Mouse (Mus musculus): ENCODE results near the gene Harbi1. TPM values are rescaled to one million over a fixed set of nuclear protein-coding genes. Genes with fewer than 3 reads are reported as not detected.
"Not testable (repeated sequence)": the region's sequence is repeated elsewhere in the genome, so short reads cannot be mapped to it uniquely, and the experiment has no call there.

Harbi1 gene
- polyA plus RNA-seq, 1 experiment from 2014 or later = 2.3 TPM

- 92% methylated on average over 10 of the region's 10 CpGs for WGBS (ENCODE audit: missing documents)
These were observed 15.0 kb upstream of the Harbi1 start for GRCm38 (mm10) chr2:91695436-91696224.

DNA sequence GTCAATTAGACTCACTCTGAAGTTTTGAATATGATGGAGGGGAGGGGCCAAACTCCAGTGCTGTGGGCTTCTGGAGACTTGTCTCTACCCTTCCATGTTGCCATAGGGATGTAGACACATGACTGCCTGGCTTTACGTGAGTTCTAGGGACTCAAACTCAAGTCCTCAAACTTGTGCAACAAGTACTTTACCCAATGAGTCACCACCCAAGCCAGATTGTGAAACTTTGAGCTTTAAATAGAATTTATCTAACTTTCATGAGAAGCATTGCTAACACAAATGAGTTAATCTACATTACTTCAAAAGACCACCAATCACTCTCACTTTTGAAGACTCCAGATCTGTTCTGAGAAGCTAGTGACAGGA, 14.4 kb upstream of the Harbi1 start:
- WGBS (ENCODE audit: missing documents) = 0% methylated on average over 1 of the region's 1 CpGs
- Histone ChIP-seq H3K27ac (peak overlapping the region; percentile 63), H3K4me3 (ENCODE audit: inconsistent target) (no peak overlapping the region), H3K79me2 (ENCODE audit: inconsistent target) (peaks cover 31% of the 10 kb centered on the region), H3K36me3 (ENCODE audit: inconsistent target) (peaks cover 10% of the 10 kb centered on the region; the same call in 1 of the 2 replicates)

More at GRCm38 (mm10) chr2:91695436-91696224, 15.0 kb upstream of the Harbi1 start:
- H3K36me3 ChIP-seq (ENCODE audit: inconsistent target) = peaks cover 16% of the 10 kb centered on the region; the same call in 1 of the 2 replicates
- peak overlapping the region; percentile 63 for H3K27ac ChIP-seq
- H3K4me3 ChIP-seq (ENCODE audit: inconsistent target) = no peak overlapping the region
- H3K79me2 ChIP-seq (ENCODE audit: inconsistent target) = peaks cover 31% of the 10 kb centered on the region

DNA sequence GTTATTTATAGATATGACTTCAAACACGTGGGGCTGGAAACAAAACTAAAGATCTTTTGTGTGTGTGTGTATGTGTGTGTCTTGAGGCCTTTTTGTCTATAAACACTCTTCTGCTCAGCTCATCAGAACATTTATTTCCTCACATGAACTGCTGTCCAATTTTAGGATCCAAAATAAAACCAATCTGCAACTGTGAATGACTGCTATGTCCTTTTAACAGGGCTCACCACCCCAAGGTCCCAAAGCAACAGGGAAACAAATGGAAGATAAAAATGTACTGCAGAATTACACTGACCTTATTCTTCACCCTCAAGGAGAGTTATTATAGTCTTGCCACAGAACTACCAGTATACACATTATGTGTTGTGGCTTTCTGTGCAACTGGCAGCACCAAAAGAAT, 11.4 kb upstream of the Harbi1 start:
- Histone ChIP-seq H3K79me2 (ENCODE audit: inconsistent target) (peaks cover 41% of the 10 kb centered on the region), H3K27ac (peak overlapping the region; percentile 22), H3K36me3 (ENCODE audit: inconsistent target) (no peaks in the 10 kb centered on the region), H3K4me3 (ENCODE audit: inconsistent target) (no peak overlapping the region)
- WGBS (ENCODE audit: missing documents) = 43% methylated on average over 1 of the region's 1 CpGs

DNA sequence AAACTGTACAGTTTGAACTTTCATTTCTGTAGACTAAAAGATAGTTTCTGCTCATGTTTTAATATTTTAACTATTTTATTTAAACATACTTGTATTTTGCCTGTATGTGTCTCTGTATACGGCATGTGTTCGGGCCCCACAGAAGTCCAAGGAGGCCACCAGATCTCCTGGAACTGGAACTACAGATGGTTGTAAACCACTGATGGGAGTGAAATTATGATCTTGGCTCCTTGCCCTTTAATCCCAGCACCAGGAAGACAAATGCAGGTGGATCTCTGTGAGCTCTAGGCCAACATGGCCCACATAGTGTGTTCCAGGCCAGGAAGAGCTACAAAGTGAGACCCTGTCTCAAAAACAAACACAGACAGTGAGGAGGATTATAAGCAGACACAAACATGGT, 9.3 kb upstream of the Harbi1 start:
- peaks cover 63% of the 10 kb centered on the region for H3K79me2 ChIP-seq (ENCODE audit: inconsistent target)
- no peaks in the 10 kb centered on the region for H3K36me3 ChIP-seq (ENCODE audit: inconsistent target)
- WGBS (ENCODE audit: missing documents) = 100% methylated on average over 2 of the region's 2 CpGs
- H3K27ac ChIP-seq = no peak overlapping the region
- no peak overlapping the region for H3K4me3 ChIP-seq (ENCODE audit: inconsistent target)

DNA sequence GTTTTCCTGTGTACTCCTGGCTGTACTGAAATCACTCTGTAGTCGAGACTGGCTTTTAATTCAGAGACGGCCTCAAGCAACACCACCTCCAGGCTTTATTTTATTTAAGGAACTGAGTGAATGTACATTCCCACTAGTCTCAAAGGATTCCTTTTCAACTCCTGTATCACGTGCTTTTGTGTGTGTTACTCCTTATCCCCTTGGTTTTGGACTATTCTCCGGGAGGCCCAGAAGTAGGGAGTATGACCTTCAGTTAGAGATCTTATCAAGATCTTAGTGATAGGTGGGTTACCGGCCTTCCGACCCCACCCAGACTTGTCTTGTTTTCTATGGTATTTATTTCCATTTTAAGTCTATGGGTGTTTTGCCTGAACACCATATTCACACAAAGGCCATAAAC, 4.9 kb upstream of the Harbi1 start:
- 87% methylated on average over 6 of the region's 6 CpGs for WGBS (ENCODE audit: missing documents)
- Histone ChIP-seq H3K4me3 (ENCODE audit: inconsistent target) (no peak overlapping the region), H3K79me2 (ENCODE audit: inconsistent target) (peaks cover 71% of the 10 kb centered on the region), H3K27ac (no peak overlapping the region), H3K36me3 (ENCODE audit: inconsistent target) (no peaks in the 10 kb centered on the region)

GRCm38 (mm10) chr2:91706456-91706855, 4.2 kb upstream of the Harbi1 start:
- Histone ChIP-seq H3K79me2 (ENCODE audit: inconsistent target) (peaks cover 71% of the 10 kb centered on the region), H3K36me3 (ENCODE audit: inconsistent target) (no peaks in the 10 kb centered on the region), H3K4me3 (ENCODE audit: inconsistent target) (no peak overlapping the region), H3K27ac (no peak overlapping the region)

DNA sequence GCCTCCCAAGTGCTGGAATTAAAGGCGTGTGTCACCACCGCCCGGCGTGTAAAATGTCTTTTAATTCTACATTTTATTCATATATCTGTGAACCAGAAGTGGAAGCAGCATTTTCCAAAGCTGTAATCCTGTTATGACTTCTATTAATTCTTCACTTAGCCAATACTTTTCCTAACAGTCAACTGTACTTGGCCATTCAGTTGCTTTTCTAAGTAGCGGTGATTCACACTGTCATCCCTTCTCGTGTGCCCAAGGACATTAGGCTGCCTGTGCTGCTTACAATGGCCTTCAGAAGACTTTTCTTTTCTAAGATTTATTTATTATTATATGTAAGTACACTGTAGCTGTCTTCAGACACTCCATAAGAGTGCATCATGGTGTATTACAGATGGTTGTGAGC, 2.3 kb upstream of the Harbi1 start:
- H3K4me3 ChIP-seq (ENCODE audit: inconsistent target) = no peak overlapping the region
- no peaks in the 10 kb centered on the region for H3K36me3 ChIP-seq (ENCODE audit: inconsistent target)
- WGBS (ENCODE audit: missing documents) = 93% methylated on average over 3 of the region's 6 CpGs
- no peak overlapping the region for H3K27ac ChIP-seq
- H3K79me2 ChIP-seq (ENCODE audit: inconsistent target) = peaks cover 65% of the 10 kb centered on the region

- peak overlapping the region; percentile 86 for H3K4me3 ChIP-seq (ENCODE audit: inconsistent target)
- H3K27ac ChIP-seq = peak overlapping the region; percentile 90
- WGBS (ENCODE audit: missing documents) = 4% methylated on average over 8 of the region's 8 CpGs
- H3K79me2 ChIP-seq (ENCODE audit: inconsistent target) = peaks cover 39% of the 10 kb centered on the region
- H3K36me3 ChIP-seq (ENCODE audit: inconsistent target) = no peaks in the 10 kb centered on the region
These were observed 739 bp downstream of the Harbi1 start for GRCm38 (mm10) chr2:91711256-91711925.

- H3K27ac ChIP-seq = no peak overlapping the region
- 100% methylated on average over 1 of the region's 1 CpGs for WGBS (ENCODE audit: missing documents)
These were observed 4.3 kb downstream of the Harbi1 start for GRCm38 (mm10) chr2:91714921-91715320.

DNA sequence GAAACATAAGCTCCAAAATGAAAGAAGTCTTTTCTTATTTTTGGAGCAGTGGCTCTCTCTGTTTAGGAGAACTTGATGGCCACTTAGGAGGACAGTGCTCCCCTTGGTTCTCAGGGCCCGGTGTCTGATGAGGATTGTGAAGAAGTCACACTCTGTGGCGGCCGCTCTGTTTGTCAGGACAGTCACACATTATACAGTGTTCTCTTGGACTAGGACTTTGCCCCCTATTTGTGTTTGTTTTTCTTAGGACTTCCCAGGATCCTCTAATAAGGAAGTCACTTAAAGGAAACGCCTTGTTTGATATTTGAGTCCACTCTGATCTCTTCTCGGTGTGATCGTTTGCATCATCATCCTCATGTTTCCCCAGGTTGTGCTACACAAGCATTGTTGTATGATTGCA, 7.6 kb downstream of the Harbi1 start:
- 88% methylated on average over 6 of the region's 6 CpGs for WGBS (ENCODE audit: missing documents)
- Histone ChIP-seq H3K36me3 (ENCODE audit: inconsistent target) (no peaks in the 10 kb centered on the region), H3K4me3 (ENCODE audit: inconsistent target) (no peak overlapping the region), H3K27ac (no peak overlapping the region), H3K79me2 (ENCODE audit: inconsistent target) (no peaks in the 10 kb centered on the region)

More at GRCm38 (mm10) chr2:91714921-91715320, 4.3 kb downstream of the Harbi1 start:
- H3K4me3 ChIP-seq (ENCODE audit: inconsistent target) = no peak overlapping the region
- peaks cover 4% of the 10 kb centered on the region for H3K79me2 ChIP-seq (ENCODE audit: inconsistent target)
- H3K36me3 ChIP-seq (ENCODE audit: inconsistent target) = no peaks in the 10 kb centered on the region

- 88% methylated on average over 4 of the region's 4 CpGs for WGBS (ENCODE audit: missing documents)
- no peak overlapping the region for H3K27ac ChIP-seq
- no peak overlapping the region for H3K4me3 ChIP-seq (ENCODE audit: inconsistent target)
- H3K79me2 ChIP-seq (ENCODE audit: inconsistent target) = no peaks in the 10 kb centered on the region
- H3K36me3 ChIP-seq (ENCODE audit: inconsistent target) = no peaks in the 10 kb centered on the region
These were observed 12.7 kb downstream of the Harbi1 start for GRCm38 (mm10) chr2:91723382-91723781.

- H3K4me3 ChIP-seq (ENCODE audit: inconsistent target) = no peak overlapping the region
- H3K27ac ChIP-seq = no peak overlapping the region
- no peaks in the 10 kb centered on the region for H3K36me3 ChIP-seq (ENCODE audit: inconsistent target)
- H3K79me2 ChIP-seq (ENCODE audit: inconsistent target) = no peaks in the 10 kb centered on the region
These were observed 13.3 kb downstream of the Harbi1 start for GRCm38 (mm10) chr2:91723951-91724350.

GRCm38 (mm10) chr2:91724716-91725115, 14.1 kb downstream of the Harbi1 start:
- H3K4me3 ChIP-seq (ENCODE audit: inconsistent target) = no peak overlapping the region
- no peaks in the 10 kb centered on the region for H3K79me2 ChIP-seq (ENCODE audit: inconsistent target)
- WGBS (ENCODE audit: missing documents) = 62% methylated on average over 2 of the region's 2 CpGs
- H3K36me3 ChIP-seq (ENCODE audit: inconsistent target) = no peaks in the 10 kb centered on the region
- peak overlapping the region; percentile 24 for H3K27ac ChIP-seq

DNA sequence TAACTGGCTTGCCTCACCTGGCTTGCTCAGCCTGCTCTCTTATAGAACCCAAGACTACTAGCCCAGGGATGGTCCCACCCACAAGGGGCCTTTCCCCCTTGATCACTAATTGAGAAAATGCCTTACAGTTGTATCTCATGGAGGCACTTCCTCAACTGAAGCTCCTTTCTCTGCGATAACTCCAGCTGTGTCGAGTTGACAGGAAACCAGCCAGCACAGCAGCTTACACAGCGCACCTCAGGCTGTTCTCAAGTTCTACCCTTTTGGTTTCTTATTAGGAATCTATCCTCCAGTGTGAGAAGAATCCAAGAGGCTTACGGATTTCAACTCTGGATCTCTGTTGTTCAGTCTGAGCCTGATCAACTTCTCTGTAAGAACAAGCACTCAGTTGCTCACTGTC, 14.8 kb downstream of the Harbi1 start:
- H3K79me2 ChIP-seq (ENCODE audit: inconsistent target); H3K36me3 ChIP-seq (ENCODE audit: inconsistent target); H3K4me3 ChIP-seq (ENCODE audit: inconsistent target): not testable (repeated sequence)
- WGBS (ENCODE audit: missing documents) = 14% methylated on average over 4 of the region's 4 CpGs
- peak overlapping the region; percentile 56 for H3K27ac ChIP-seq

GRCm38 (mm10) chr2:91727011-91727410, 16.4 kb downstream of the Harbi1 start:
- Histone ChIP-seq H3K36me3 (ENCODE audit: inconsistent target) (no peaks in the 10 kb centered on the region), H3K4me3 (ENCODE audit: inconsistent target) (no peak overlapping the region), H3K79me2 (ENCODE audit: inconsistent target) (peaks cover 17% of the 10 kb centered on the region), H3K27ac (peak overlapping the region; percentile 56)
- 51% methylated on average over 3 of the region's 3 CpGs for WGBS (ENCODE audit: missing documents)

Measured in macrophage (primary cell).